Mouse (Mus musculus) hindbrain, embryonic 16.5 days (tissue): ENCODE results near the gene Nudt17. TPM values are rescaled to one million over a fixed set of nuclear protein-coding genes. Genes with fewer than 3 reads are reported as not detected.
"Not testable (repeated sequence)": the region's sequence is repeated elsewhere in the genome, so short reads cannot be mapped to it uniquely, and the experiment has no call there.

Source experiments
- ATAC-seq: fragments of 200-750 bp; cut with Nextera tagmentation; 2 replicates; pipeline ENCODE4 v1.8.0; 2017; ENCODE audit warnings: moderate TSS enrichment, moderate library complexity
- H3K27ac ChIP-seq: fragments of 300-500 bp; sonication (generic); 2 replicates; pipeline ENCODE4 v1.5.1; 2014; ENCODE audit warnings: low read depth, mild to moderate bottlenecking, control low read depth, low read length, moderate library complexity
- H3K27me3 ChIP-seq: fragments of 300-500 bp; sonication (generic); replicated peaks from 2 replicates; pipeline ENCODE4 v1.6.1; 2014; ENCODE audit warnings: low read length; ENCODE audit not compliant: control insufficient read depth, insufficient read depth
- H3K36me3 ChIP-seq: fragments of 300-500 bp; sonication (generic); 2 replicates; pipeline ENCODE4 v1.6.1; 2014; ENCODE audit warnings: mild to moderate bottlenecking, low read length, moderate library complexity, mixed read lengths; ENCODE audit not compliant: control insufficient read depth, insufficient read depth
- H3K4me1 ChIP-seq: fragments of 300-500 bp; sonication (generic); 2 replicates; pipeline ENCODE4 v1.6.1; 2014; ENCODE audit warnings: low read depth, low read length; ENCODE audit not compliant: control insufficient read depth, insufficient read depth
- H3K4me2 ChIP-seq: fragments of 300-500 bp; sonication (generic); 2 replicates; pipeline ENCODE4 v1.6.1; 2014; ENCODE audit warnings: mild to moderate bottlenecking, low read length, control low read depth, moderate library complexity
- H3K4me3 ChIP-seq: fragments of 300-500 bp; sonication (generic); 2 replicates; pipeline ENCODE4 v1.5.1; 2014; ENCODE audit warnings: mild to moderate bottlenecking, low read length, control low read depth, moderate library complexity
- H3K9ac ChIP-seq: fragments of 300-500 bp; sonication (generic); 2 replicates; pipeline ENCODE4 v1.6.1; 2014; ENCODE audit warnings: low read depth, mild to moderate bottlenecking, control low read depth, low read length, moderate library complexity
- H3K9me3 ChIP-seq: fragments of 300-500 bp; sonication (generic); 2 replicates; pipeline ENCODE4 v1.6.1; 2014; ENCODE audit warnings: mild to moderate bottlenecking, low read length, moderate library complexity; ENCODE audit not compliant: control insufficient read depth
- WGBS: fragments of 180-500 bp; shearing (Covaris S2); extraction: QIAGEN DNeasy Blood & Tissue Kit; methylation state at CpG from one replicate; pipeline ENCODE4 v1.1.7; 2014; 5-methylcytosine and 5-hydroxymethylcytosine counted together
- polyA plus RNA-seq: library from polyadenylated mRNA; unstranded; fragments of >200 nt; fragmentation: Nextera tagmentation; extraction: Ambion mirVana; gene quantifications from 2 replicates; pipeline ENCODE4 v1.2.1, GENCODE M21; 2015

Gene Nudt17
- polyA plus RNA-seq, 1 experiment from 2014 or later: 22.4 TPM

GRCm38 (mm10) chr3:96667316-96667715, 41.0 kb downstream of the Nudt17 start:
- 21% methylated on average over 1 of the region's 1 CpGs for WGBS
- Histone ChIP-seq H3K9me3 (no peaks in the 10 kb centered on the region), H3K4me3 (no peak overlapping the region), H3K36me3 (no peaks in the 10 kb centered on the region), H3K4me1 (peaks cover 17% of the 10 kb centered on the region; the same call in 1 of the 2 replicates), H3K9ac (no peak overlapping the region), H3K27ac (no peak overlapping the region), H3K27me3 (peaks cover 4% of the 10 kb centered on the region), H3K4me2 (no peak overlapping the region)
- ATAC-seq: no peak

- no peak for ATAC-seq
- Histone ChIP-seq H3K36me3 (no peaks in the 10 kb centered on the region), H3K27ac (no peak overlapping the region), H3K4me2 (no peak overlapping the region), H3K9me3 (no peaks in the 10 kb centered on the region), H3K27me3 (peaks cover 4% of the 10 kb centered on the region), H3K4me1 (peaks cover 17% of the 10 kb centered on the region; the same call in 1 of the 2 replicates), H3K4me3 (no peak overlapping the region), H3K9ac (no peak overlapping the region)
- WGBS: 98% methylated on average over 5 of the region's 5 CpGs
These were observed 41.4 kb downstream of the Nudt17 start for GRCm38 (mm10) chr3:96666916-96667315.

- peaks cover 17% of the 10 kb centered on the region; the same call in 1 of the 2 replicates for H3K4me1 ChIP-seq
- H3K4me3 ChIP-seq, H3K27me3 ChIP-seq, H3K36me3 ChIP-seq, H3K4me2 ChIP-seq, H3K27ac ChIP-seq, H3K9ac ChIP-seq, H3K9me3 ChIP-seq, ATAC-seq: not testable (repeated sequence)
- WGBS: 95% methylated on average over 7 of the region's 7 CpGs
These were observed 42.5 kb downstream of the Nudt17 start for GRCm38 (mm10) chr3:96665732-96666363.

GRCm38 (mm10) chr3:96663432-96664239, 44.7 kb downstream of the Nudt17 start:
- Histone ChIP-seq H3K9me3 (no peaks in the 10 kb centered on the region), H3K4me2 (peak overlapping the region; percentile 76), H3K36me3 (no peaks in the 10 kb centered on the region), H3K4me1 (peaks cover 14% of the 10 kb centered on the region; the same call in 1 of the 2 replicates), H3K4me3 (peak overlapping the region; percentile 35), H3K27ac (peak overlapping the region; percentile 62; the same call in 1 of the 2 replicates), H3K27me3 (no peaks in the 10 kb centered on the region), H3K9ac (peak overlapping the region; percentile 54)
- 6% methylated on average over 17 of the region's 18 CpGs for WGBS
- ATAC-seq: peak; percentile 89

- H3K9me3 ChIP-seq: no peaks in the 10 kb centered on the region
- H3K9ac ChIP-seq: peak overlapping the region; percentile 54
- ATAC-seq: peak; percentile 41
These were observed 45.5 kb downstream of the Nudt17 start for GRCm38 (mm10) chr3:96662731-96663316.

GRCm38 (mm10) chr3:96660901-96661300, 47.5 kb downstream of the Nudt17 start:
- WGBS: 89% methylated on average over 2 of the region's 2 CpGs
- H3K9ac ChIP-seq: no peak overlapping the region
- no peak overlapping the region for H3K27ac ChIP-seq
- H3K27me3 ChIP-seq: no peaks in the 10 kb centered on the region
- ATAC-seq: no peak
- peaks cover 14% of the 10 kb centered on the region; the same call in 1 of the 2 replicates for H3K4me1 ChIP-seq
- no peak overlapping the region for H3K4me2 ChIP-seq
- no peaks in the 10 kb centered on the region for H3K9me3 ChIP-seq
- no peak overlapping the region for H3K4me3 ChIP-seq
- no peaks in the 10 kb centered on the region for H3K36me3 ChIP-seq

More at GRCm38 (mm10) chr3:96662731-96663316, 45.5 kb downstream of the Nudt17 start:
- H3K27ac ChIP-seq: peak overlapping the region; percentile 62; the same call in 1 of the 2 replicates
- H3K4me3 ChIP-seq: peak overlapping the region; percentile 35
- H3K4me2 ChIP-seq: peak overlapping the region; percentile 76
- H3K4me1 ChIP-seq: peaks cover 14% of the 10 kb centered on the region; the same call in 1 of the 2 replicates
- no peaks in the 10 kb centered on the region for H3K27me3 ChIP-seq
- no peaks in the 10 kb centered on the region for H3K36me3 ChIP-seq
- WGBS: 45% methylated on average over 8 of the region's 8 CpGs

Other genes starting within 250 kb of the Nudt17 start
- 3.3 and 3.5 TPM in 2 replicates for gene Hfe2, start 183.4 kb downstream of the Nudt17 start, polyA plus RNA-seq
- 51.0 and 53.6 TPM in 2 replicates for gene Txnip, start 150.6 kb downstream of the Nudt17 start, polyA plus RNA-seq
- 1.0 and 1.9 TPM in 2 replicates for gene Gm16253, start 131.6 kb downstream of the Nudt17 start, polyA plus RNA-seq
- 31.0 and 33.3 TPM in 2 replicates for gene Polr3gl, start 114.4 kb downstream of the Nudt17 start, polyA plus RNA-seq
- 21.5 and 23.9 TPM in 2 replicates for gene Ankrd34a, start 111.9 kb downstream of the Nudt17 start, polyA plus RNA-seq
- gene Lix1l, start 107.4 kb downstream of the Nudt17 start, polyA plus RNA-seq: 5.1 and 5.8 TPM in 2 replicates
- 110 and 113 TPM in 2 replicates for gene Rbm8a, start 78.6 kb downstream of the Nudt17 start, polyA plus RNA-seq
- gene Pex11b, start 73.2 kb downstream of the Nudt17 start, polyA plus RNA-seq: 62.4 and 66.2 TPM in 2 replicates
- 0.06 and 0.10 TPM in 2 replicates for gene Gm42957, start 73.1 kb downstream of the Nudt17 start, polyA plus RNA-seq
- gene Itga10, start 63.0 kb downstream of the Nudt17 start, polyA plus RNA-seq: 0.85 and 1.1 TPM in 2 replicates
- 2.5 and 2.8 TPM in 2 replicates for gene Ankrd35, start 38.4 kb downstream of the Nudt17 start, polyA plus RNA-seq
- 43.4 and 44.3 TPM in 2 replicates for gene Pias3, start 12.2 kb downstream of the Nudt17 start, polyA plus RNA-seq
- 31.4 and 33.7 TPM in 2 replicates for gene Polr3c, start 19.1 kb upstream of the Nudt17 start, polyA plus RNA-seq
- 72.2 and 82.0 TPM in 2 replicates for gene Rnf115, start 19.1 kb upstream of the Nudt17 start, polyA plus RNA-seq
- 0.15 and 0.32 TPM in 2 replicates for gene Pdzk1, start 120.7 kb upstream of the Nudt17 start, polyA plus RNA-seq
- 0.16 and 0.21 TPM in 2 replicates for gene Cd160, start 120.8 kb upstream of the Nudt17 start, polyA plus RNA-seq
- 2.1 and 3.3 TPM in 2 replicates for gene Gja5, start 196.1 kb upstream of the Nudt17 start, polyA plus RNA-seq
- gene Gpr89, start 196.8 kb upstream of the Nudt17 start, polyA plus RNA-seq: 35.1 and 41.1 TPM in 2 replicates
- gene Gja8, start 217.5 kb upstream of the Nudt17 start, polyA plus RNA-seq: 0.03 and 0.04 TPM in 2 replicates